Mouse (Mus musculus) bone marrow, adult 2 months (tissue): ENCODE measurements at regions not wholly inside any gene's neighbourhood (a gene's known extent, or its start where the extent isn't known, plus 50 kb on each side); places are given as distances from the start of the nearest gene placed in this dataset.

ENCODE experiments used
- CTCF ChIP-seq: fragments of 200-500 bp; IDR thresholded peaks from 2 replicates; pipeline ENCODE4 v1.5.1; 2011; ENCODE audit warnings: low read length, control low read depth; ENCODE audit not compliant: control insufficient read depth, insufficient read depth
- POLR2A ChIP-seq: fragments of 200-500 bp; IDR thresholded peaks from 2 replicates; pipeline ENCODE4 v1.6.1; 2011; ENCODE audit warnings: low read depth, mild to moderate bottlenecking, control low read depth, low read length, borderline replicate concordance; ENCODE audit not compliant: control insufficient read depth

GRCm38 (mm10) chr3:149846941-149847539, 856.7 kb upstream of the Adgrl2 start:
- TF ChIP-seq CTCF: no peak
- no peak for TF ChIP-seq POLR2A
